Mouse (Mus musculus): ENCODE measurements around the gene Gm13102.
"Not testable (repeated sequence)": the region's sequence is repeated elsewhere in the genome, so short reads cannot be mapped to it uniquely, and the experiment has no call there.

Gm13102 gene

DNA sequence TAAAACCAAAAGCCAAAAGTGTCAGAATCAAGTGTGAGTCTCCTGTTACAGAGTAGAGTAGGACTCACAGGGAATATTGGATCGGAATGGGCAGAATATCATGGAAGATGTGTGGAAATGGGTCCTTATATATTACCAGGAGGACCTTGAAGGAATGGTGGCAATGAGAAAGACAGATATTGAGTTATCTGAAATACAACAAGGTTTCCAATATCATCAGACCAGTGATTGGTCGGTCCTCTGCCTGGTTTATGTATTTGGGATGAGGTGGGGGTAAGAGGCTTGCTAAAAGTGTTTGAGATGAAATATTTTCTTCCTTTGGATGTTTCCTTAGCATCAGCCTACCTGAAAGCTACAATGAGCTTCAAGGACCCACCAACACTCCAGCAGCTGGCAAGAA, at the start of gene Gm13102:
Gene Gm13102, plus strand, starts transcription at position 301 of the 400 bp plus-strand sequence.
- DNase-seq: not testable (repeated sequence)

DNA sequence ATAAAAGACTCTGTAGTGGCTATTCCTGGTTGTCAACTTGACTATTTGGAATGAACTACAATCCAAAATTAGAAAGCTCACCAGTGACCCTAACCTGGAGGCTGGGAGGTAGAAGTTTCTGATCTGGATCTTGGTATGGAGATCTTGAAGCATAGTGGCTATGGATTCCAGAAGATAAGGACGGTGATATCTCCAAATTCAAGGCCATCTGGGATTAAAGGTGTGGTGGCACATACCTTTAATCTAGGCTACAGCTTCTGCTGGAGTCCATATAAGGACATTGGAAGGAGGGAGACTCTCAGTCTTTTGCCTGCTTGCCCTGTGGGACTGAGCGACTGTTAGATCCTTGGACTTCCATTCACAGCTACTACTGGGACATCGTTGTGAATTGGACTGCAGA, 47.4 kb upstream of the Gm13102 start, which contains the start of gene Pramel4:
Gene Pramel4, plus strand, starts transcription at position 301 of the 400 bp plus-strand sequence.
- DNase-seq: not testable (repeated sequence)

All from lung, postnatal 4 days (tissue).